Mouse (Mus musculus): ENCODE results near the gene Erv3.

DNA sequence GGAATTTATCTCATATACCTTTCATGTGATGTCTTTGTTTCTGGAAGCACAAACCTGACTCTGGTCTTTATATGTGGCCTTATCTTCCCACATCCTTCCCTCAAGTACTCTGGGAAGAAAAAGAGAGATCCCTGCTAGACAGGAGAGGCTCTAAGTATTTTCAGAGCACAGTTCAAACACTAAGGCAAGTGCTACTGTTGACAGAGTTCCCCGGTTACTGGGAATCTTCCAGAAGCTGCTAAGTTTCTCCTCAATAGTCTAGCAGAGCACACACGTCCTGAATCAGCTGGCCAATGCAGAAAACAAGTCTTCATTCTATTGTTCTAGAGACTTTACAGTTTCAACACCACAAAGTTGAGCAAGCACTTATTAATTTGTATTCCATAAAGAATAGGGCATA, 12.7 kb downstream of the Erv3 start:
- TF ChIP-seq E2F4 (IDR thresholded peaks at IDR 0.05; ENCODE audit: insufficient replicate concordance, low read depth, low read length) (no peak), TBP (conservative IDR thresholded peaks at IDR 0.05; ENCODE audit: low read depth, low read length) (no peak), POLR2A (IDR thresholded peaks at IDR 0.05; ENCODE audit: low read depth, low read length) (no peak), CTCF (conservative IDR thresholded peaks at IDR 0.05 in 1 of 2, IDR thresholded peaks at IDR 0.05 in 1 of 2; ENCODE audit: low read depth in 2 of 2, low read length in 2 of 2) (no peak), EP300 (IDR thresholded peaks at IDR 0.05; ENCODE audit: low read length) (no peak), MAZ (IDR thresholded peaks at IDR 0.05; ENCODE audit: low read depth, low read length) (no peak), KAT2A (IDR thresholded peaks at IDR 0.05; ENCODE audit: insufficient replicate concordance, low read length) (no peak)
